Mouse (Mus musculus) neural tube, embryonic 14.5 days (tissue): Measurements from ENCODE around the gene Gbp5. TPM values are rescaled to one million over a fixed set of nuclear protein-coding genes. Genes with fewer than 3 reads are reported as not detected.
"Not testable (repeated sequence)": the region's sequence is repeated elsewhere in the genome, so short reads cannot be mapped to it uniquely, and the experiment has no call there.

ENCODE experiments used
- ATAC-seq: fragments of 200-750 bp; cut with Nextera tagmentation; 2 replicates; pipeline ENCODE4 v1.8.0; 2017; ENCODE audit warnings: low read depth, mild to moderate bottlenecking, moderate TSS enrichment, moderate library complexity
- H3K27ac ChIP-seq: fragments of 300-500 bp; sonication (generic); 2 replicates; pipeline ENCODE4 v1.5.1; 2014; ENCODE audit warnings: low read depth, mild to moderate bottlenecking, control low read depth, low read length, moderate library complexity, mixed read lengths
- H3K27me3 ChIP-seq: fragments of 300-500 bp; sonication (generic); 2 replicates; pipeline ENCODE4 v1.6.1; 2014; ENCODE audit warnings: low read length; ENCODE audit not compliant: control insufficient read depth, insufficient read depth
- H3K36me3 ChIP-seq: fragments of 300-500 bp; sonication (generic); 2 replicates; pipeline ENCODE4 v1.6.1; 2014; ENCODE audit warnings: low read length, mixed read lengths; ENCODE audit not compliant: control insufficient read depth, insufficient read depth
- H3K4me1 ChIP-seq: fragments of 300-500 bp; sonication (generic); 2 replicates; pipeline ENCODE4 v1.6.1; 2014; ENCODE audit warnings: low read length; ENCODE audit not compliant: control insufficient read depth, insufficient read depth
- H3K4me2 ChIP-seq: fragments of 300-500 bp; sonication (generic); 2 replicates; pipeline ENCODE4 v1.6.1; 2014; ENCODE audit warnings: mild to moderate bottlenecking, low read depth, low read length, control low read depth
- H3K4me3 ChIP-seq: fragments of 300-500 bp; sonication (generic); 2 replicates; pipeline ENCODE4 v1.5.1; 2014; ENCODE audit warnings: low read depth, low read length, control low read depth, mixed read lengths
- H3K9ac ChIP-seq: fragments of 300-500 bp; sonication (generic); replicated peaks from 2 replicates; pipeline ENCODE4 v1.6.1; 2014; ENCODE audit warnings: low read depth, mild to moderate bottlenecking, control low read depth, low read length, mixed read lengths
- H3K9me3 ChIP-seq: fragments of 300-500 bp; sonication (generic); 2 replicates; pipeline ENCODE4 v1.6.1; 2016; ENCODE audit warnings: low read length; ENCODE audit not compliant: control insufficient read depth
- WGBS: fragments of 180-500 bp; shearing (Covaris S2); extraction: QIAGEN DNeasy Blood & Tissue Kit; methylation state at CpG from one replicate; pipeline ENCODE4 v1.1.7; 2014; 5-methylcytosine and 5-hydroxymethylcytosine counted together
- polyA plus RNA-seq: library from polyadenylated mRNA; unstranded; fragments of >200 nt; fragmentation: Nextera tagmentation; extraction: Ambion mirVana; gene quantifications from 2 replicates; pipeline ENCODE4 v1.2.1, GENCODE M21; 2014

Gbp5 gene
- polyA plus RNA-seq, 1 experiment from 2014 or later, result 0.11 TPM

DNA sequence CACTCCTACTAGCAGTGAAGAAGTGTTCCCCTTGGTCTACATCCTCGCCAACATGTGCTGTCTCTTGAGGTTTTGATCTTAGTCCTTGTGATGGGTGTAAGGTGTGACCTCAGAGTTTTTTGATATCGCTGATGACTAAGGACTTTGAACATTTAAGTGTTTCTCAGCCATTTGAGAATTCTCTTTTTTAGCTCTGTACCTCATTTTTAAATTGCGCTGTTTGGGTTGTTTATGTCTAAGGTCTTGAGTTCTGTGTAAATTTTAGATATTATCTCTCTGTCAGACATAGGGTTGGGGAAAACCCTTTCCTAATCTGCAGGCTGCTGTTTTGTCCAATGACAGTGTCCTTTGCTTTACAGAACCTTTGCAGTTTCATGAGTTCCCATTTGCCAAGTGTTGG is 39.4 kb downstream of the Gbp5 start:
- Histone ChIP-seq H3K9me3 (no peaks in the 10 kb centered on the region), H3K27ac (no peak overlapping the region)
- ATAC-seq, result no peak

DNA sequence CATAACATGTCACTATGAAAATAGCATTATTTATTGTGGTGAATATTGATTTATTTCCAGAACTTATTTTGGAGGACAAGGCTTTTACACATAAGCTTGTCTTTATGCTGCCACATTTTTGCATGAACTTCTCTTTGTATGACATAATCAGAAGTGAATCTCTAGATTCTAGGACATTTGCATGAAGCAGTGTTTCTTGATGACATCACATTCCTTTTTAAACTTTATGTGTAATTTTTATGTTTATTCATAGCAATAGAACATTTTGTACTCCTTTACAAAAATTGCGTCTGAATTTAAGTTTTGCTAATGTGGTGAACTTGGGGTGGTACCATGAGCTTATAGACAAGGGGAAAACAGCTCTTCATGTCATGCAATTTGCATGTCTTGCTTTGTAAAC is 41.9 kb downstream of the Gbp5 start:
- WGBS, result 69% methylated on average over 1 of the region's 1 CpGs
- Histone ChIP-seq H3K9me3 (no peaks in the 10 kb centered on the region), H3K27ac (no peak overlapping the region), H3K36me3 (no peaks in the 10 kb centered on the region), H3K9ac (no peak overlapping the region), H3K27me3 (no peaks in the 10 kb centered on the region), H3K4me1 (no peaks in the 10 kb centered on the region), H3K4me2 (no peak overlapping the region), H3K4me3 (no peak overlapping the region)
- no peak for ATAC-seq

More for the DNA sequence above, 39.4 kb downstream of the Gbp5 start:
- peaks cover 3% of the 10 kb centered on the region; the same call in 1 of the 2 replicates for H3K4me1 ChIP-seq
- no peak overlapping the region for H3K4me2 ChIP-seq
- H3K4me3 ChIP-seq, result no peak overlapping the region
- H3K27me3 ChIP-seq, result no peaks in the 10 kb centered on the region
- 95% methylated on average over 3 of the region's 3 CpGs for WGBS
- H3K36me3 ChIP-seq, result no peaks in the 10 kb centered on the region
- H3K9ac ChIP-seq, result no peak overlapping the region

DNA sequence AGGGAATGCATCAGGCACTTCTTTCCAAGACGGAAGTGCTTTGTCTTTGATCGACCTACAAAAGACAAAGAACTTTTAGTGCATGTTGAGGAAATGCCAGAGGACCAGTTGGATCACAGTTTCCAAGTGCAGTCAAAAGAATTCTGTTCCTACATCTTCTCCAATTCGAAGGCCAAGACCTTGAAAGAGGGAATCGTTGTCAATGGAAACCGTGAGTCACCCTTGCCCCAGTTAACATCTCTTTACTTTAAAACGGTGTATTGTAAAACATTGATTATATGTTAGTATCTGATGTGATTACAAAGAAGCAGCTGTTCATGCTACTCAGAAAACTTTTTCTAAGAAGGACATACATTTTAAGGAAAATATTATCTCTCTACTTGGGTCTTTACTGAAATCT is 47.6 kb downstream of the Gbp5 start:
- Histone ChIP-seq H3K9ac (no peak overlapping the region), H3K27ac (no peak overlapping the region), H3K9me3 (no peaks in the 10 kb centered on the region), H3K4me2 (no peak overlapping the region), H3K4me3 (no peak overlapping the region), H3K27me3 (no peaks in the 10 kb centered on the region), H3K4me1 (no peaks in the 10 kb centered on the region), H3K36me3 (no peaks in the 10 kb centered on the region)
- no peak for ATAC-seq
- WGBS, result 81% methylated on average over 6 of the region's 6 CpGs

DNA sequence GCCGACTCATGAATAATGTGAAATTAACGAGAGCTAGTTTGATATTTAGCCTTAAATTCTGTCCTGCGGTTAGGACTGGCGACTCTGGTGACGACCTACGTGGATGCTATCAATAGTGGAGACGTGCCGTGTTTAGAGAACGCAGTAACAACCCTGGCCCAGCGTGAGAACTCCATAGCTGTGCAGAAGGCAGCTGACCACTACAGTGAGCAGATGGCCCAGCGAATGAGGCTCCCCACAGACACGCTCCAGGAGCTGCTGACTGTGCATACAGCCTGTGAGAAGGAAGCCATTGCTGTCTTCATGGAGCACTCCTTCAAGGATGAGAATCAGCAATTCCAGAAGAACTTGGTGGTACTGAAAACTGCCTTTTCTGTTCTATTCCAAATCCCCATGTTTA is 49.0 kb downstream of the Gbp5 start:
- H3K4me2 ChIP-seq, H3K4me1 ChIP-seq, H3K9me3 ChIP-seq, H3K9ac ChIP-seq, H3K27ac ChIP-seq, H3K27me3 ChIP-seq, H3K36me3 ChIP-seq, H3K4me3 ChIP-seq: not testable (repeated sequence)
- WGBS, result 68% methylated on average over 12 of the region's 12 CpGs
- ATAC-seq, result peak; percentile 34; the same call in 1 of the 2 replicates

DNA sequence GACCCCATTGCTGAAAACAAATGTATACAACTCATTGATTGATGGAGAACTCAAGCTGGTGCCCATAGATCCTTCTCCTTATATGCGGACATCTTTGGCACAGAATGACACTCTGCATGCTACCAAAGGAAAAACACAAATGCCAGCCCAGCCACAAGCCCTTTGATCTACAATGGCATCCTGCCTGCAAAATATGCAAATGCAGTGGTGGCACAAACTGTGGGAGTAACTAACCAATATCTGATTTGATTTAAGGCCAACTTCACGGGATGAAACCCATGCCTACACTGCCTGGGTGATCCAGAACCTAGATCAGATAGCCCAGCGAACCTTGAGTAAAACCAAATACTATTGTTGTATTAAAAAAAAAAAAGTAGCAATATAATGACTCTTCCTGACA is 52.9 kb downstream of the Gbp5 start:
- Histone ChIP-seq H3K36me3 (no peaks in the 10 kb centered on the region), H3K4me1 (no peaks in the 10 kb centered on the region), H3K27me3 (no peaks in the 10 kb centered on the region), H3K27ac (no peak overlapping the region), H3K9ac (no peak overlapping the region), H3K9me3 (no peaks in the 10 kb centered on the region), H3K4me3 (no peak overlapping the region), H3K4me2 (no peak overlapping the region)
- 72% methylated on average over 3 of the region's 3 CpGs for WGBS
- no peak for ATAC-seq

DNA sequence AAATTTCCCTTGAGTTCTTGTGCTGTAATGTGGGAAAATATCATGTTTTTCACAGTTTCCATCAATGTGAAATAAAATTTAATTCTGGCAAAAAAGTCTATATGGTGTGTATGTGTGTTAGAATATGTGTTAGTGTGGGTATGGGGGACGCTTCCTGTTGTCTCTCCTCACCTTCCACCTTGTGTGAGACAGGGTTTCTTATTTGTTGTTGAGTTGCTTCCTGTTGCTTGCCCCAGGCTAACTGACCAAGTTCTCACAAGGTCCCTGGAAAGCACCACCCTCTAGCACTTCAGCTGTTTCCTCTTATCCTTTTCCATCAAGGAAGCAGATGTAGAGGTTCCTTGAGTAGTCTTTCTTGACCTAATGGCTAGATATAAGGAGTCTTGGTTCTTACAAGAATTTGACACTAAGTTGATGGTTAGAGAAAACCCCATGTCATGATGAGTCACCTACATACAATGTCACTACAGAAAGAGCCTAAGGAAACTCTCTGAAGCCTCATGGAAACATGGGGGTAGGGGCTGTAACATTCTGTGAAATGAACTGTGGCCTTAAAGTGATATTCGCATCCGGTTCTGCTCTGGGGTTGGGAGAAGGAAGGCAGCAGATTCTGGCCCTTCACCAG is 56.4 kb downstream of the Gbp5 start:
- no peak overlapping the region for H3K9ac ChIP-seq
- H3K4me1 ChIP-seq, result no peaks in the 10 kb centered on the region

DNA sequence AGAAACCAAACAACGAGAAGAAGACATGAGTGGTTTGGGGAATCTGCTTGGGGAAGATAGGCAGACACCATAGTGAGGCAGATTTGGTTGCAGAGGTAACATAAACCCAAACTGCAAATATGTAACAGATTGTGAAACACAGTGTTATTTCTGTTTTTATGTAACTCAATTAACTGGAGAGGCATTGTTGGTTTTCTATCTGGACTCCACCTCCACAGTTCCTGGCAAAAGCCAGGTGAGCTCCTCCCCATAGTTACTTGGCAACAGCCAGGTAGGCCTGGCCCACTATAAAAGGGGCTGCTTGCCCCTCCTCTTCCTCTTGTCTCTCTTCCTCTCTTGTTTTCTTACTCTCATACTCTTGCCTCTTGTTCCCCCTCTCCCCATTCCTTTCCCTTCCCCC is 60.8 kb downstream of the Gbp5 start:
- Histone ChIP-seq H3K4me1 (no peaks in the 10 kb centered on the region), H3K27me3 (no peaks in the 10 kb centered on the region), H3K4me3 (no peak overlapping the region), H3K27ac (no peak overlapping the region), H3K9me3 (no peaks in the 10 kb centered on the region), H3K36me3 (no peaks in the 10 kb centered on the region), H3K9ac (no peak overlapping the region), H3K4me2 (no peak overlapping the region)
- ATAC-seq, result no peak
- 94% methylated on average over 1 of the region's 1 CpGs for whole genome bisulfite sequencing

More for the DNA sequence above, 56.4 kb downstream of the Gbp5 start:
- Histone ChIP-seq H3K4me2 (no peak overlapping the region), H3K36me3 (no peaks in the 10 kb centered on the region), H3K27me3 (no peaks in the 10 kb centered on the region), H3K9me3 (no peaks in the 10 kb centered on the region), H3K4me3 (no peak overlapping the region), H3K27ac (no peak overlapping the region)
- WGBS, result 86% methylated on average over 3 of the region's 3 CpGs
- ATAC-seq, result no peak

DNA sequence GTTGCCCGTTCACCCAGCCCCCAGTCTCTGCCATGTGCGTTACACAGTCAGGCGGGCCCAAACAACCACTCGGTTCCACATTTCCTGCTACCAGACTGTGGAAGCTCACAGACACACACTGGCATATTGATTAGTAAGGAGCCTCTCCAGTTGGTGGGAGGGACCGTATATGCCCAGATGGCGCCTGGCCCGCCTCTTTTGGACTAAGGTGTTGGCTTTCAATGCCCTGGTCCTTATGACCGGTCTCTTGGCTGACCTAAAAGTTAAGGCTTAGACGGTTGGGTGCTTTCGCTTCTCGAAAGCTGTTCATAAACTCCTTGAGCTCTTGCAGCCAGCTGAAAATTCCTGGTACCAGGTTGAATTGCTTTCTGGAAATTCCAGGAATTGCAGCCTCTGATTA is 61.8 kb downstream of the Gbp5 start:
- Histone ChIP-seq H3K4me2 (no peak overlapping the region), H3K4me3 (no peak overlapping the region), H3K9ac (no peak overlapping the region), H3K36me3 (no peaks in the 10 kb centered on the region), H3K9me3 (no peaks in the 10 kb centered on the region), H3K27me3 (no peaks in the 10 kb centered on the region), H3K4me1 (no peaks in the 10 kb centered on the region), H3K27ac (no peak overlapping the region)
- 86% methylated on average over 11 of the region's 11 CpGs for WGBS
- no peak for ATAC-seq

DNA sequence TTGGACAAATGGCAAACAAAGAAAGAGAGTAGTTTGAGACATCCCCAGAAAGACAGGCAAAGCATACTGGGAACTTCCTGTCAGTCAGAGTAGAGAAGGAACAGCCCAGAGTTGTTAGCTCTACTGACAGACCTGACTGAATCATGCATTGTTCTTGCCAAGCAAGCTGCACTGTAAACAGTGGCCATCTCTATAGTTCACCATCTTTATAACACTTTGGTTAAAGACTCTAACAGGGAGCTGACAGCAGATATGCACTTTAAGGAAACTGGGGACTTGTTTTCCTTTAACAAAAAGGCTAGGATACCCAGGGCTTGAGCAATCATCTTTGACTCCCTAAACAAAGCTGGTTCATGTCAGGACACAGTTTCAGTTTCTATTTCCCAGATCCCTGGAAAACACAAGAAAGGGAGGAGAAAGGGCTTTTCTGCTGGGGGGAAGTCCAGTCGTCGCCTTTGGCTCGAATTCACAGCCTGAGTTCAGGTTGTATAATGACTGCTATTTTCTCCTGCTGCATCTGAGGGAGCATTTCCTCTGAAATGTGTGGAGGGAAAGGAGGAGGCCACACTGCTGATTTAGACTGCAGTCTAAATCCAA is 66.0 kb downstream of the Gbp5 start, which contains the start of gene Gbp3:
Gene Gbp3 (plus strand): TSS at position 395 of the 597 bp plus-strand sequence.
- no peak for ATAC-seq
- Histone ChIP-seq H3K27ac (no peak within 1 kb of the TSS), H3K36me3 (no peaks in the 10 kb centered on the region), H3K9me3 (no peaks in the 10 kb centered on the region), H3K4me1 (no peaks in the 10 kb centered on the region), H3K4me2 (peak within 1 kb of the TSS; percentile 35; the same call in 1 of the 2 replicates), H3K9ac (no peak within 1 kb of the TSS), H3K4me3 (no peak within 1 kb of the TSS), H3K27me3 (no peaks in the 10 kb centered on the region)
- WGBS, result 22% methylated on average over 3 of the region's 3 CpGs
